Mouse (Mus musculus): Measurements from ENCODE around the gene Zdhhc22.

- TF ChIP-seq CTCF (IDR thresholded peaks at IDR 0.05) (no peak), EP300 (IDR thresholded peaks at IDR 0.05; ENCODE audit: insufficient read depth, low read depth, low read length) (no peak), POLR2A (IDR thresholded peaks at IDR 0.05; ENCODE audit: insufficient read depth, low read depth, low read length) (no peak)
Measured at GRCm38 (mm10) chr12:86964278-86965057, 25.8 kb downstream of the Zdhhc22 start.
